Mouse (Mus musculus) lung, adult 2 months (tissue): ENCODE measurements around the gene Mtx3. TPM values are rescaled to one million over a fixed set of nuclear protein-coding genes. Genes with fewer than 3 reads are reported as not detected.

ENCODE experiments used
- DNase-seq: peaks from one replicate; pipeline ENCODE4 v3.0.0; 2022
- H3K4me1 ChIP-seq: fragments of 200-500 bp; 2 replicates; pipeline ENCODE4 v1.6.1; 2011; ENCODE audit warnings: low read length; ENCODE audit not compliant: control insufficient read depth, insufficient read depth
- H3K4me3 ChIP-seq: fragments of 200-500 bp; replicated peaks from 2 replicates; pipeline ENCODE3; 2011; ENCODE audit warnings: low read depth, mild to moderate bottlenecking, control low read depth, low read length; ENCODE audit errors: extremely low read depth
- CTCF ChIP-seq: fragments of 200-500 bp; IDR thresholded peaks from 2 replicates; pipeline ENCODE4 v1.5.1; 2011; ENCODE audit warnings: mild to moderate bottlenecking, low read length, control low read depth; ENCODE audit not compliant: insufficient read depth
- POLR2A ChIP-seq: fragments of 200-500 bp; IDR thresholded peaks from 2 replicates; pipeline ENCODE4 v1.6.1; 2011; ENCODE audit warnings: low read depth, mild to moderate bottlenecking, control low read depth, low read length, borderline replicate concordance; ENCODE audit errors: extremely low read depth
- WGBS: fragments of 180-500 bp; shearing (Covaris S2); methylation state at CpG from one replicate; pipeline ENCODE4 v1.1.7; 2018; 5-methylcytosine and 5-hydroxymethylcytosine counted together
- polyA plus RNA-seq: library from polyadenylated mRNA; depleted of rRNA; stranded (reverse); fragments of >200 nt; gene quantifications from 2 replicates; pipeline ENCODE4 v1.2.3, GENCODE M21; 2012

The Mtx3 gene
- polyA plus RNA-seq, 1 experiment: 6.5 TPM

DNA sequence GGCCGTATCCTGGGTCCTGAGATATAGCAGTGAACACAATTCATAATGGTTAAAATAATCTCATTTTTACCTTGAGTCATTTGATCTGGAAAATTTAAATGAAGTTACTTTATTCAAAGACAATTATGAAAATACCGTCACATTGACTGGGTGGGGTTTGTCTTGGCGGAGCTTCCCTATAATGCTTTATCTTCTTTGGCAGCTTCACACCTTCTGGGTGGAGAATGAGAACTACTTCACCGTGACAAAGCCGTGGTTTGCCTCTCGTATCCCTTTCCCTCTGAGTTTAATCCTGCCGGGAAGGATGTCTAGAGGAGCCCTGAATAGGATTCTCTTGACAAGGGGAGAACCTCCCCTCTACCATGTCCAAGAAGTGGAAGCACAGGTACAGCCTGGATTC lies 2.8 kb downstream of the Mtx3 start:
- 92% methylated on average over 7 of the region's 7 CpGs for WGBS
- H3K4me3 ChIP-seq: no peak overlapping the region
- H3K4me1 ChIP-seq: no peaks in the 10 kb centered on the region
- no peak for TF ChIP-seq POLR2A
- TF ChIP-seq CTCF: no peak
- no peak for DNase-seq

DNA sequence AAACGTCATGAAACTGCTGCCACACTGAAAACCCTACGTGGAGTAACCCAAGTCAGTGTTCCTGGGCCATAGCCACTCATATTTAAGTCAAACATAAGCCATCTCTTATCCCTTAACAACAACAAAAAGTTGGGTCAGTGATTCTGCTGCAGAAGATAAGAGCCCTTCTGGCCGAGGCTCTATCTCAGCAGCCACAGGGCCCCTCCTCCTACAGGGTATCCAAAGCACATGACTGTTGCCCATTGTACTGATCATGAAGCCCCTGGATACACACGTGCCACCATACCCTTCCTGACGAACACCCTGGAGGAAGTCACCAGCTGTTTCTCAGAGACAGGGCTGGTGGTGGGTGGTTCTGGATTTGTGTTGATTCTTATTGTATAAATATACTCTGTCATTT lies 3.4 kb downstream of the Mtx3 start:
- Histone ChIP-seq H3K4me1 (no peaks in the 10 kb centered on the region), H3K4me3 (no peak overlapping the region)
- 72% methylated on average over 5 of the region's 5 CpGs for WGBS
- TF ChIP-seq POLR2A (no peak), CTCF (no peak)
- no peak for DNase-seq

GRCm38 (mm10) chr13:92855901-92856300 lies 11.3 kb downstream of the Mtx3 start:
- TF ChIP-seq CTCF (no peak), POLR2A (no peak)
- Histone ChIP-seq H3K4me1 (no peaks in the 10 kb centered on the region), H3K4me3 (no peak overlapping the region)
- WGBS: 74% methylated on average over 4 of the region's 4 CpGs
- no peak for DNase-seq

- TF ChIP-seq CTCF (no peak), POLR2A (no peak)
- Histone ChIP-seq H3K4me1 (no peaks in the 10 kb centered on the region), H3K4me3 (no peak overlapping the region)
- DNase-seq: no peak
- 48% methylated on average over 5 of the region's 5 CpGs for WGBS
These were observed 14.2 kb downstream of the Mtx3 start for GRCm38 (mm10) chr13:92858808-92859207.

DNA sequence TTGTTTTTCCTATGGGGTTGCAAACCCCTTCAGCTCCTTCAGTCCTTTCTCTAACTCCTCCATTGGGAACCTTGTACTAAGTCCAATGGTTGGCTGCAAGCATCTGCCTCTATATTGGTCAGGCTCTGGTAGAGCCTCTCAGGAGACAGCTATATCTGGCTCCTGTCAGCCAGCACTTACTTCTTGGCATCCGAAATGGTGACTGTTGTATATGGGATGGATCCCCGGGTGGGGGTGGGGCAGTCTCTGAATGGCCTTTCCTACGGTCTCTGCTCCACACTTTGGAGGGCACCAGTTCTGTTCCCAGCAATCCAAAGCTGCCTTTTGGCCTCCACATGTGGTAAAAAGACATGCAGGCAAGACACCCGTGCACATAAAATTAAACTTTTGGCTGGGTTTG lies 15.4 kb downstream of the Mtx3 start:
- H3K4me1 ChIP-seq: no peaks in the 10 kb centered on the region
- no peak for TF ChIP-seq POLR2A
- no peak overlapping the region for H3K4me3 ChIP-seq
- no peak for DNase-seq
- 64% methylated on average over 4 of the region's 4 CpGs for WGBS

GRCm38 (mm10) chr13:92865358-92865757 lies 20.8 kb downstream of the Mtx3 start:
- H3K4me1 ChIP-seq: no peaks in the 10 kb centered on the region
- TF ChIP-seq CTCF (no peak), POLR2A (no peak)
- no peak for DNase-seq
- no peak overlapping the region for H3K4me3 ChIP-seq
- 52% methylated on average over 7 of the region's 7 CpGs for WGBS

- H3K4me1 ChIP-seq: no peaks in the 10 kb centered on the region
- no peak overlapping the region for H3K4me3 ChIP-seq
- TF ChIP-seq POLR2A (no peak), CTCF (no peak)
- no peak for DNase-seq
- WGBS: 67% methylated on average over 1 of the region's 1 CpGs
These were observed 22.1 kb downstream of the Mtx3 start for GRCm38 (mm10) chr13:92866680-92867079.

DNA sequence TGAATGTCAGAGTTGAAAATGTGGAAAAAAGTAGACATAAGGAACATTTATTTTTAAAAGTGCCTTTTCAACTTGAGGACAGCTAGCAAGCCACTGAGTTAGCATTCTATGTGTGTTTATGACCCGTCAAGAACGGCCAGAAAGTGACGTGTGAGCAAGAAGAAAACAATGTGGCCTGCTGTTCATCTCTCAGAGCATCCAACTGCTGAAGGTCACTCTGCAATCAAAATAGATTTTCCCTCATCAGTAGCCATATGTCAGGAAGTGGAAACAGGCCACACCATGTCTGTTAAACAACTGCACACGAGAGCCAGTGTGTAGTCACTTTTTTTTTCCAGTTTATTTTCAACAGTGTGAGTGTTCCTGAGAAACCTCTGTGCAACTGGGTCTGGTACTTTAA lies 35.0 kb downstream of the Mtx3 start:
- peaks cover 2% of the 10 kb centered on the region; the same call in 1 of the 2 replicates for H3K4me1 ChIP-seq
- no peak for DNase-seq
- no peak overlapping the region for H3K4me3 ChIP-seq
- no peak for TF ChIP-seq CTCF
- TF ChIP-seq POLR2A: no peak
- WGBS: 43% methylated on average over 4 of the region's 4 CpGs

DNA sequence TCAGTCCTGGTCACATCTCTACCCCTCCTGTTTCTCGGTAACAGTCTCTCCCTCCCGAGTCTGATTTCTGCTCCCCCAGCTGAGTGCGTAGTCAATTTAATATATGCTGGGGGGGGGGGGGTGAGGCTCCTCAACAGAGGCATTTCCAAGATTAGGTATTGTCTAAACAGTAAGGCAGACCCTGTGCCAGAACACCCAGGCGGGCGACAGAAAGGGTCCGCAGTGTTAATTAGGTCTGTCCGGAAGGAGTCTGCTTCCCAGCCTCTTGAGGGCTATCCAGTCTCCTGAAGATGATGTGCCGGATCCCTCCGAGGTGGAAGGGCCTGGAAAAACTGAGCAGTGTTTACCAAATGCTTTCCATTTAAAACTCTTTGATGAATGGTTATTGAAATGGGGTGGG lies 35.4 kb downstream of the Mtx3 start:
- no peak for DNase-seq
- peaks cover 2% of the 10 kb centered on the region; the same call in 1 of the 2 replicates for H3K4me1 ChIP-seq
- H3K4me3 ChIP-seq: no peak overlapping the region
- 57% methylated on average over 9 of the region's 9 CpGs for WGBS
- TF ChIP-seq CTCF (no peak), POLR2A (no peak)

DNA sequence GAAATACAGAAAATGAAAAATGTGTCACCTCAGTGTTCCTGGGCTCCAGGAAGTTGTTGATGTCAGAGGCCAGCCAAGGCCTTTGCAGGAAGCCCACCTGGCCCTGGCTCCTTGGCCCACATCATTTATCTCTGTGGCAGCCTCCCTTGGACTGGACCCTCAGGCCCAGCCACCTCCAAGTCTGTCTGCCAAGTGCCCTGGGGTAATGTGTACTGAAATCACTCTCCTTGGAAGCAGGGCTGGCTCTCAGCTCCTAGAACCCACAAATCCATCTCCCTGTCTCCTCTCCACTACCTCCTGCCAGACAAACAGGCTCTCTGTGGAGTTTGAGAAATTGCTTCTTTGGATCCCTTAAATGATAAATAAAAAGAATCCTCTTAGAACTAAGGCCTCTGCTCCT lies 36.0 kb downstream of the Mtx3 start:
- no peak for TF ChIP-seq CTCF
- TF ChIP-seq POLR2A: no peak
- Histone ChIP-seq H3K4me3 (no peak overlapping the region), H3K4me1 (peaks cover 2% of the 10 kb centered on the region; the same call in 1 of the 2 replicates)

More for the DNA sequence above, 36.0 kb downstream of the Mtx3 start:
- DNase-seq: no peak
